ENCODE assay signal across 8 mouse cellular contexts in genomic region chr8:91199876-91200275, GRCm38 (mm10). TPM values are rescaled to one million over a fixed set of nuclear protein-coding genes. Genes with fewer than 3 reads are reported as not detected.
DNase-seq lines count a peak whose midpoint lies in the region; ATAC-seq and TF ChIP-seq lines count a peak whose summit lies in the region.

Aktip (minus strand) TSS chr8:91199976.

- no peak within 1 kb of the TSS for H3K9ac ChIP-seq in intestine, embryonic 16.5 days (ENCODE audit: low read depth, low read length)

- H3K36me3 ChIP-seq in intestine, embryonic 16.5 days (ENCODE audit: control insufficient read depth, insufficient read depth, low read length), result no peaks in the 10 kb centered on the region
- no peaks in the 10 kb centered on the region for H3K36me3 ChIP-seq in myocyte (ENCODE audit: control insufficient read depth, insufficient read depth)

- no peak within 1 kb of the TSS for H3K4me2 ChIP-seq in intestine, embryonic 16.5 days (ENCODE audit: low read depth, low read length)
- no peak within 1 kb of the TSS for H3K4me2 ChIP-seq in myocyte (ENCODE audit: low read depth)

- H3K4me1 ChIP-seq in bone marrow macrophage, adult 2 months (ENCODE audit: control insufficient read depth, insufficient read depth, low read length), result peaks cover 3% of the 10 kb centered on the region; the same call in 1 of the 2 replicates
- H3K4me1 ChIP-seq in intestine, embryonic 16.5 days (ENCODE audit: control insufficient read depth, insufficient read depth, low read length), result no peaks in the 10 kb centered on the region

- ATAC-seq in granulocyte monocyte progenitor cell, adult 5-6 weeks (replicated peaks; ENCODE audit: poor library complexity, severe bottlenecking), result no peak
- no peak for ATAC-seq in intestine, embryonic 16.5 days

- 95% methylated on average over 7 of the region's 7 CpGs for WGBS in intestine, embryonic 16.5 days

- H3ac ChIP-seq in myocyte (ENCODE audit: control insufficient read depth, insufficient read length), result no peak within 1 kb of the TSS

- no peaks in the 10 kb centered on the region for H3K27me3 ChIP-seq in intestine, embryonic 16.5 days (replicated peaks; ENCODE audit: control insufficient read depth, insufficient read depth, low read length)
- no peaks in the 10 kb centered on the region for H3K27me3 ChIP-seq in myocyte (ENCODE audit: control insufficient read depth, insufficient read depth, insufficient read length)

- DNase-seq in layer of hippocampus, adult 18-20 months (ENCODE audit: low spot score in 2 of 2), result no peak
- DNase-seq in layer of hippocampus, adult 9-10 months (ENCODE audit: low spot score), result no peak
- DNase-seq in right cerebral cortex, postnatal 10 days (ENCODE audit: low spot score in 2 of 2), result no peak
- no peak for DNase-seq in ovary, postnatal 14 days (ENCODE audit: low spot score)

- TF ChIP-seq POLR2A in bone marrow macrophage, adult 2 months (IDR thresholded peaks at IDR 0.05; ENCODE audit: borderline replicate concordance, low read depth, low read length), result no peak
- TF ChIP-seq POLR2A in myocyte (IDR thresholded peaks at IDR 0.05; ENCODE audit: insufficient read length, low read depth), result no peak

- no peak within 1 kb of the TSS for H3K4me3 ChIP-seq in bone marrow macrophage, adult 2 months (ENCODE audit: insufficient read depth, low read length)
- H3K4me3 ChIP-seq in intestine, embryonic 16.5 days (ENCODE audit: low read length), result no peak within 1 kb of the TSS
- H3K4me3 ChIP-seq in myocyte, result no peak within 1 kb of the TSS

- no peaks in the 10 kb centered on the region for H3K79me2 ChIP-seq in myocyte (ENCODE audit: control insufficient read depth, insufficient read depth)

- no peaks in the 10 kb centered on the region for H3K9me3 ChIP-seq in intestine, embryonic 16.5 days (ENCODE audit: control insufficient read depth, low read length)

- no peak for TF ChIP-seq CTCF in bone marrow macrophage, adult 2 months (IDR thresholded peaks at IDR 0.05; ENCODE audit: low read depth, low read length)

- H3K27ac ChIP-seq in bone marrow macrophage, adult 2 months (ENCODE audit: insufficient read depth, low read depth, low read length), result no peak within 1 kb of the TSS
- no peak within 1 kb of the TSS for H3K27ac ChIP-seq in intestine, embryonic 16.5 days (ENCODE audit: low read length)

TF ChIP-seq in myocyte, 11 proteins besides CTCF, POLR2A, EP300 and RAD21:
- TF ChIP-seq MYOG (IDR thresholded peaks at IDR 0.05; ENCODE audit: control insufficient read depth in 1 of 3, insufficient read depth in 1 of 3, insufficient read length in 2 of 3, low read depth in 2 of 3), result no peak
- TF ChIP-seq TCF3 (IDR thresholded peaks at IDR 0.05; ENCODE audit: insufficient read length, low read depth), result no peak
- no peak for TF ChIP-seq CEBPB (IDR thresholded peaks at IDR 0.05; ENCODE audit: insufficient read depth, poor library complexity, severe bottlenecking)
- no peak for TF ChIP-seq E2F4 (IDR thresholded peaks at IDR 0.05; ENCODE audit: insufficient read depth)
- TF ChIP-seq MYOD1 (IDR thresholded peaks at IDR 0.05; ENCODE audit: control insufficient read depth in 1 of 3, insufficient read length in 2 of 3, low read depth in 2 of 3), result no peak
- TF ChIP-seq SRF (IDR thresholded peaks at IDR 0.05; ENCODE audit: control insufficient read depth, insufficient read length, low read depth), result no peak
- no peak for TF ChIP-seq USF1 (IDR thresholded peaks at IDR 0.05; ENCODE audit: low read depth)
- TF ChIP-seq POLR2AphosphoS2 (IDR thresholded peaks at IDR 0.05; ENCODE audit: insufficient read length, low read depth), result no peak
- no peak for TF ChIP-seq MAX (IDR thresholded peaks at IDR 0.05; ENCODE audit: low read depth)
- TF ChIP-seq TCF12 (IDR thresholded peaks at IDR 0.05; ENCODE audit: insufficient read depth, poor library complexity, severe bottlenecking), result no peak
- TF ChIP-seq REST (IDR thresholded peaks at IDR 0.05; ENCODE audit: insufficient read depth, insufficient read length), result no peak

RNA-seq across cellular contexts. Expression of gene Aktip, which starts in this region (rescaled TPM):
- 100 to 1,000 TPM; 114 to 117 TPM for total RNA-seq in layer of hippocampus, adult 18-20 months (2021)
- polyA plus RNA-seq in bone marrow macrophage, adult 2 months (2012; ENCODE audit: insufficient read depth, insufficient read length, missing spikeins), result 35.1 and 38.2 TPM in 2 replicates
- 7.7 and 10.4 TPM in 2 replicates for total RNA-seq in granulocyte monocyte progenitor cell, adult 5-6 weeks (2014; fragmentation: Nextera tagmentation)
- 10.3 and 10.7 TPM in 2 replicates for total RNA-seq in granulocyte monocyte progenitor cell, adult 5-6 weeks (2017)
- polyA plus RNA-seq in intestine, embryonic 16.5 days (2015; fragmentation: Nextera tagmentation; extraction: Ambion mirVana), result 41.4 and 43.0 TPM in 2 replicates
- 25.5 TPM for polyA plus RNA-seq in myocyte (2012; fragmentation: generic; extraction: Trizol)

Comparison
In these comparisons a context has a peak if more than half of its experiments do, and no peak if none do; other contexts are left out.
1. RNA of gene Aktip (total RNA-seq): 114 to 117 TPM in layer of hippocampus, adult 18-20 months; 7.7 to 10.7 TPM in granulocyte monocyte progenitor cell, adult 5-6 weeks; every median in the first group is over 4 times any median in the second.